Mouse (Mus musculus) frontal cortex, postnatal 14 days (tissue): ENCODE data around the gene Capn5.

Experiments used
- DNase-seq, 2 experiments: peaks; one replicate each; pipeline ENCODE4 v3.0.0; 2022; ENCODE audit warnings: low spot score in 2 of 2

Gene Capn5

GRCm38 (mm10) chr7:98176322-98177070 lies 1.6 kb downstream of the Capn5 start:
- DNase-seq: no peak

GRCm38 (mm10) chr7:98174883-98175755 lies 3.0 kb downstream of the Capn5 start:
- no peak for DNase-seq

- DNase-seq: no peak
Measured at GRCm38 (mm10) chr7:98173408-98173807, 4.7 kb downstream of the Capn5 start.

GRCm38 (mm10) chr7:98172661-98173060 lies 5.4 kb downstream of the Capn5 start:
- no peak for DNase-seq

GRCm38 (mm10) chr7:98171141-98172073 lies 6.7 kb downstream of the Capn5 start:
- DNase-seq: no peak

- no peak for DNase-seq
Measured at GRCm38 (mm10) chr7:98164999-98165528, 13.0 kb downstream of the Capn5 start.

GRCm38 (mm10) chr7:98164382-98164998 lies 13.6 kb downstream of the Capn5 start:
- DNase-seq: no peak

GRCm38 (mm10) chr7:98163700-98164099 lies 14.4 kb downstream of the Capn5 start:
- no peak for DNase-seq

GRCm38 (mm10) chr7:98162239-98162638 lies 15.8 kb downstream of the Capn5 start:
- DNase-seq: no peak

GRCm38 (mm10) chr7:98160041-98160740 lies 17.9 kb downstream of the Capn5 start:
- DNase-seq: no peak

GRCm38 (mm10) chr7:98158481-98158880 lies 19.6 kb downstream of the Capn5 start:
- no peak for DNase-seq

GRCm38 (mm10) chr7:98157636-98158332 lies 20.3 kb downstream of the Capn5 start:
- DNase-seq: no peak

- DNase-seq: no peak
Measured at GRCm38 (mm10) chr7:98156280-98156665, 21.8 kb downstream of the Capn5 start.

GRCm38 (mm10) chr7:98155546-98156279 lies 22.4 kb downstream of the Capn5 start:
- peak in 1 of 2 experiments; percentile 62 for DNase-seq

- DNase-seq: no peak
Measured at GRCm38 (mm10) chr7:98153892-98154291, 24.2 kb downstream of the Capn5 start.

GRCm38 (mm10) chr7:98153345-98153744 lies 24.7 kb downstream of the Capn5 start:
- DNase-seq: no peak

GRCm38 (mm10) chr7:98152400-98152799 lies 25.7 kb downstream of the Capn5 start:
- no peak for DNase-seq

- no peak for DNase-seq
Measured at GRCm38 (mm10) chr7:98150525-98150924, 27.5 kb downstream of the Capn5 start.

- no peak for DNase-seq
Measured at GRCm38 (mm10) chr7:98149802-98150201, 28.3 kb downstream of the Capn5 start.
